Mouse (Mus musculus) CH12.LX (cell line): Measurements from ENCODE around the gene A730049H05Rik. TPM values are rescaled to one million over a fixed set of nuclear protein-coding genes. Genes with fewer than 3 reads are reported as not detected.

ENCODE experiments used
- DNase-seq: peaks from one replicate; pipeline ENCODE4 v3.0.0-alpha.2; 2013; ENCODE audit errors: extremely low read depth
- H3K27ac ChIP-seq: 2 replicates; pipeline ENCODE4 v1.5.1; 2012; ENCODE audit warnings: low read depth, mild to moderate bottlenecking, control low read depth, moderate library complexity; ENCODE audit not compliant: insufficient read depth
- H3K27me3 ChIP-seq: replicated peaks from 2 replicates; pipeline ENCODE3; 2012; ENCODE audit warnings: inconsistent platforms
- H3K36me3 ChIP-seq, 2 experiments: replicated peaks in 1 of 2; 2 replicates each; pipeline versions ENCODE3 to v1.6.1; 2012; ENCODE audit warnings: inconsistent platforms in 1 of 2, low read length in 1 of 2, mild to moderate bottlenecking in 1 of 2, mixed read lengths in 1 of 2, moderate library complexity in 1 of 2; ENCODE audit not compliant: control insufficient read depth in 1 of 2, insufficient read depth in 1 of 2
- H3K4me1 ChIP-seq, 2 experiments: 2 replicates each; pipeline ENCODE4 v1.6.1; 2012; ENCODE audit warnings: inconsistent platforms in 1 of 2, moderate library complexity in 1 of 2; ENCODE audit not compliant: insufficient read depth in 2 of 2, control insufficient read depth in 1 of 2
- H3K4me2 ChIP-seq: 2 replicates; pipeline ENCODE4 v1.6.1; 2012; ENCODE audit warnings: low read depth, mild to moderate bottlenecking, control low read depth; ENCODE audit not compliant: poor library complexity, insufficient read depth, severe bottlenecking
- H3K4me3 ChIP-seq, 3 experiments: fragments of 150-350 bp in 1 of 3; sonication (generic) in 1 of 3; replicated peaks in 1 of 3; 2 replicates each; pipeline versions ENCODE3 to v1.5.1; 2011 to 2012; ENCODE audit warnings: low read depth in 2 of 3, low read length in 2 of 3, mild to moderate bottlenecking in 2 of 3, moderate library complexity in 2 of 3, control low read depth in 1 of 3, improper control_type of control experiment in 1 of 3, inconsistent platforms in 1 of 3, mixed read lengths in 1 of 3; ENCODE audit not compliant: poor library complexity in 1 of 3
- H3K79me2 ChIP-seq: replicated peaks from 2 replicates; pipeline ENCODE4 v1.6.1; 2012; ENCODE audit warnings: mild to moderate bottlenecking, moderate library complexity; ENCODE audit not compliant: control insufficient read depth, poor library complexity, insufficient read depth, severe bottlenecking; ENCODE audit errors: extremely low read depth
- H3K9ac ChIP-seq: 2 replicates; pipeline ENCODE4 v1.6.1; 2012; ENCODE audit warnings: low read depth, mild to moderate bottlenecking, control low read depth, moderate library complexity; ENCODE audit not compliant: insufficient read depth
- H3K9me3 ChIP-seq: replicated peaks from 2 replicates; pipeline ENCODE3; 2012; ENCODE audit warnings: low read length, inconsistent platforms, mixed read lengths
- CTCF ChIP-seq, 2 experiments: IDR thresholded peaks in 1 of 2; conservative IDR thresholded peaks in 1 of 2; 2 replicates each; pipeline ENCODE4 v1.5.1; 2011 to 2012; ENCODE audit warnings: low read depth in 2 of 2, low read length in 2 of 2, improper control_type of control experiment in 1 of 2, inconsistent platforms in 1 of 2, mild to moderate bottlenecking in 1 of 2, moderate library complexity in 1 of 2
- ELF1 ChIP-seq: IDR thresholded peaks from 2 replicates; pipeline ENCODE4 v1.6.1; 2014; ENCODE audit warnings: low read depth, mild to moderate bottlenecking, inconsistent platforms, low read length, improper control_type of control experiment
- ETS1 ChIP-seq: conservative IDR thresholded peaks from 2 replicates; pipeline ENCODE4 v1.6.1; 2012; ENCODE audit warnings: low read depth, mild to moderate bottlenecking, inconsistent platforms, low read length, improper control_type of control experiment, moderate library complexity
- GABPA ChIP-seq: IDR thresholded peaks from 2 replicates; pipeline ENCODE4 v1.6.1; 2012; ENCODE audit warnings: low read depth, low read length, improper control_type of control experiment, inconsistent platforms; ENCODE audit not compliant: insufficient replicate concordance
- JUN ChIP-seq: IDR thresholded peaks from 2 replicates; pipeline ENCODE4 v1.6.1; 2011; ENCODE audit warnings: low read depth, mild to moderate bottlenecking, low read length, improper control_type of control experiment, moderate library complexity; ENCODE audit not compliant: insufficient read depth
- JUND ChIP-seq: conservative IDR thresholded peaks from 2 replicates; pipeline ENCODE4 v1.6.1; 2011; ENCODE audit warnings: low read depth, low read length, improper control_type of control experiment
- MYC ChIP-seq: IDR thresholded peaks from 2 replicates; pipeline ENCODE4 v1.6.1; 2011; ENCODE audit warnings: low read depth, mild to moderate bottlenecking, improper control_type of control experiment, low read length
- POLR2A ChIP-seq: IDR thresholded peaks from 2 replicates; pipeline ENCODE4 v1.6.1; 2011; ENCODE audit warnings: low read depth, mild to moderate bottlenecking, improper control_type of control experiment, low read length
- RCOR1 ChIP-seq: conservative IDR thresholded peaks from 2 replicates; pipeline ENCODE4 v1.6.1; 2012; ENCODE audit warnings: low read depth, mild to moderate bottlenecking, inconsistent platforms, low read length, improper control_type of control experiment
- SIN3A ChIP-seq: IDR thresholded peaks from 2 replicates; pipeline ENCODE4 v1.6.1; 2012; ENCODE audit warnings: low read length, improper control_type of control experiment, inconsistent platforms
- SMC3 ChIP-seq: IDR thresholded peaks from 2 replicates; pipeline ENCODE4 v1.6.1; 2011; ENCODE audit warnings: low read depth, low read length, improper control_type of control experiment
- TBP ChIP-seq: conservative IDR thresholded peaks from 2 replicates; pipeline ENCODE4 v1.6.1; 2011; ENCODE audit warnings: low read depth, low read length, improper control_type of control experiment
- TCF12 ChIP-seq: IDR thresholded peaks from 2 replicates; pipeline ENCODE4 v1.6.1; 2014; ENCODE audit warnings: low read depth, mild to moderate bottlenecking, inconsistent platforms, low read length, improper control_type of control experiment
- ZKSCAN1 ChIP-seq: IDR thresholded peaks from 2 replicates; pipeline ENCODE4 v1.6.1; 2012; ENCODE audit warnings: low read depth, inconsistent platforms, low read length, improper control_type of control experiment, borderline replicate concordance
- ZNF384 ChIP-seq: IDR thresholded peaks from 2 replicates; pipeline ENCODE4 v1.6.1; 2012; ENCODE audit warnings: low read depth, low read length, improper control_type of control experiment, inconsistent platforms
- dilution Hi-C: fragments of 300-500 bp; cut with MboI; formaldehyde crosslinking; loops from 2 replicates; pipeline ENCODE4 v1.14.3; 2020; ENCODE audit warnings: low sequenced_read_pairs; ENCODE audit not compliant: extremely low pct_unique_long_range_greater_than_20kb, extremely low pct_ligation_motif_present
- in situ Hi-C: fragments of 300-500 bp; cut with MboI; formaldehyde crosslinking; loops from 3 replicates; pipeline ENCODE4 v1.14.3; 2019; ENCODE audit warnings: low sequenced_read_pairs, low pct_ligation_motif_present, low pct_unique_long_range_greater_than_20kb, mixed read lengths
- polyA plus RNA-seq: library from polyadenylated mRNA; unstranded; fragments of >175 nt; gene quantifications from 2 replicates; pipeline ENCODE4 v1.2.1, GENCODE M21; 2012; ENCODE audit warnings: low read depth; ENCODE audit not compliant: insufficient read length
- total RNA-seq, 2 experiments: library from RNA; depleted of rRNA; stranded (reverse); fragments of 300-350 nt in 1 of 2; fragments of >200 nt in 1 of 2; gene quantifications; 2 replicates each; pipeline ENCODE4 v1.2.3; 2012 to 2014

The A730049H05Rik gene
- total and polyA plus RNA-seq, 3 experiments, result not detected

- Histone ChIP-seq H3K4me1 (no peaks in the 10 kb centered on the region), H3K27me3 (no peaks in the 10 kb centered on the region), H3K27ac (no peak overlapping the region), H3K79me2 (no peaks in the 10 kb centered on the region), H3K9me3 (peaks cover 87% of the 10 kb centered on the region), H3K4me2 (no peak overlapping the region), H3K9ac (no peak overlapping the region), H3K36me3 (no peaks in the 10 kb centered on the region), H3K4me3 (no peak overlapping the region)
- TF ChIP-seq SMC3 (no peak), CTCF (conservative IDR thresholded peaks at IDR 0.05 in 1 of 2, IDR thresholded peaks at IDR 0.05 in 1 of 2; ENCODE audit: low read depth in 2 of 2, low read length in 2 of 2) (no peak), JUN (no peak), TBP (no peak), JUND (no peak), MYC (no peak), ZKSCAN1 (no peak), GABPA (no peak), RCOR1 (no peak), ZNF384 (no peak), TCF12 (no peak), ELF1 (no peak), SIN3A (no peak), POLR2A (no peak), ETS1 (no peak)
- DNase-seq, result no peak
- in situ Hi-C loops, result no loop called here
- dilution Hi-C loops, result no loop called here
Observed at GRCm38 (mm10) chr6:92812702-92813370, 3.4 kb upstream of the A730049H05Rik start.

DNA sequence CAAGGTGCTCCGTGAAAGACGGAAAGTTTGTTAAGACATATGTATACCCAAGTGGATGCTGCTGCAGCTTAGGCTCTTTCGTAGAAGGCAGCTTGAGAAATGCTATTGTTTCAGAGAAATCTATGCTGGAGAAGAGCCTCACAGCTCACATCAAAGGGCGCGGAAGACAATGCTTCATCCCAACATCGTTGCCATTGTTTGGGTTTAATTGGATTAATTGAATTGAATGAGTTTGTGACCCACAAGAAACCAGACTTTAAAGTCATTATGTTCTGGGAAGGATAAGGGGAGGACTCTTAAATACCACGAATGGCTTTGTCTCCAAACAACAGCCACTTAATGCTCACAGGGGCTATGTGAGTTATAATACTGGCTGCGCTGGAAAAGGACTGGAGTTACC, 1.4 kb downstream of the A730049H05Rik start:
- in situ Hi-C loops (no loop called here), dilution Hi-C loops (no loop called here)
- H3K27me3 ChIP-seq, result no peaks in the 10 kb centered on the region
- H3K4me3 ChIP-seq, result no peak overlapping the region
- no peak overlapping the region for H3K27ac ChIP-seq
- no peaks in the 10 kb centered on the region for H3K36me3 ChIP-seq
- no peak for DNase-seq
- H3K9ac ChIP-seq, result no peak overlapping the region
- H3K79me2 ChIP-seq, result no peaks in the 10 kb centered on the region
- H3K9me3 ChIP-seq, result peaks cover 74% of the 10 kb centered on the region
- H3K4me1 ChIP-seq, result no peaks in the 10 kb centered on the region
- TF ChIP-seq MYC, result no peak
- H3K4me2 ChIP-seq, result no peak overlapping the region
